Mouse (Mus musculus) subcutaneous adipose tissue, adult 2 months (tissue): ENCODE results near the gene Cckbr. TPM values are rescaled to one million over a fixed set of nuclear protein-coding genes. Genes with fewer than 3 reads are reported as not detected.

ENCODE experiments used
- polyA plus RNA-seq: library from polyadenylated mRNA; depleted of rRNA; stranded (reverse); fragments of >200 nt; gene quantifications from 2 replicates; pipeline ENCODE4 v1.2.3, GENCODE M21; 2012; ENCODE audit warnings: low replicate concordance; rRNA removed

Cckbr gene
- 0.14 TPM in 1 of 2 replicates, not detected in the other for polyA plus RNA-seq

DNA sequence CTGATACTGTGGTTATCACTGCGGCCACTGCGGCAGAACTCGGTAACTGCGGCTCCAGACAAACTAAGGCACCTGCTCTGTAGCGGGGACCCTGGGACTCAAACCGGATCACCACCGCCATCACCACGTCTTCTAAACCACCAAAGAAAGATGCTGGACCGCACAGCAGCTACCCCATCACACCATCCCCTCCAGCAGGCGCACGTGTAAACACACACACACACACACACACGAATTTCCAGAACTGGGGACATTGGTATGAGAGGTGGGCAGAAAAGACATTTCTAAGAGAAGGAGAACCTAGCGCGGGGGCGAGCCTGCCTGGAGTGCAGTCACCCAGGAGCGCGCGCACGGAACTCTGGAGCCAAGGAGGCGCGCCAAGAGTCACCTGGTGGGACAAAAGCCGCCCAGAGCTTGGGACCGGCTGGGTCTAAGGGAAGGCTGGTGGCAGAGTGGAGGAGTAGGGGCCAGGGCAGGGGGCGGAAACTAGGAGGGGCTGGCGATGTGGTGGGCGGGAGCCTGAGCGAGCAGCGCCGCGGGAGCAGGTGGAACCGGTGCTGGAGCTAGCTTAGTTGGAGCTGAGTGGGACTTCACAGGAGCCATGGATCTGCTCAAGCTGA is at the start of gene Cckbr:
Cckbr (plus strand) TSS at position 308 of the 620 bp plus-strand sequence.

DNA sequence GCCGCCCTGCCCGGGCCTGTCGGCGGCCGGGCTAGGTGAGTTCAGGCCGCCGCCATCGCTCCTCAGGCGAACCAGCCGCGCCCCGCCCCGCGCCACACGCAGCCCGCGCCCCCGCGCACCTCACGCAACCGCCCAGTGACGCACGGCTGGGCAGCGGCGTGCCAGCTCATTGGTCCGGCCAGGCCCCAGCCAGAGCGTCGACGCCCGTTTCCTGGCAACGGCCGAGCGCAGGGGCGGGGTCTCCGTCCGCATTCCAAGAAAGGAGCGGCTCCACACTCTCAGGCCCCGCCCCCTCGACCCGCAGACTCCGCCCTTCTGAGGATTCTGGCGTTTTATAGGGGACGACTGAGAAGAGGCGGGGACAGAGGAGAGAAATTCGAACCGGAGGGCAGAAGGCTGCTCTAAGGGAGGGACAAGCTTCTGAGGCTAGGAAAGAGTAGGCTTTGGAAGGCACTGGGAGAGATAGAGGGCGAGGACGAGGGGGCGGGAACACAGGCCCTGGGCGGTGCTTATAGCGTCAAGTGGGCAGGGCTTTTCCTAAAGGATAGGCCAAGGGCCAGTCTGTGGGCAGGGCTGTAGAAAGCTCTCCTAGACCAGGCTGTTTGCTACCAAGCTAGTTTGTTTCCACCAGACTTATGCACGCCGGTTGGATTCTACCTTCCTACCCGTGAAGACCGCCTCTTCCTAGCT is 25.5 kb upstream of the Cckbr start, which contains the start of gene Fam160a2:
Fam160a2 (minus strand) TSS at position 120 of the 690 bp plus-strand sequence.

DNA sequence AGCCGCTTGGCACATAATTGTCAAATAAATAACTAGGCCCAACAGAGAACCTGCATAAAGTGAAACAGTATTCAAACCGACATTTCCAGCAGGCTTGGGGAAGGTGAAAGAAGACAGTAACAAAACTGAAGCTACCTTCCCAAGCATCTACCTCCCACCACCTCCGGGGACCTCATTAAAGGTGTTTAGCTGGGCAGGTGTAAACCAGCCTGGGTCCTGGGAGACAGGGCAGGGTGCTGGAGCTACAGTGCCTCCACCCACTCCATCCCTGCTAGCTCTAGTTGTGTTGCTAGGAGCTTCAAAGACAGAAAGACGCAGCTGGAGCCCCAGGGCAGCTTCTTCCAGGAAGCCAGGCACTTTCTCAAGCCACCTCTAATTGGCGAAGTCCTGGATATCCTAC is 21.3 kb upstream of the Cckbr start, which contains the start of gene Cnga4:
Cnga4 (plus strand) TSS at position 301 of the 400 bp plus-strand sequence.

DNA sequence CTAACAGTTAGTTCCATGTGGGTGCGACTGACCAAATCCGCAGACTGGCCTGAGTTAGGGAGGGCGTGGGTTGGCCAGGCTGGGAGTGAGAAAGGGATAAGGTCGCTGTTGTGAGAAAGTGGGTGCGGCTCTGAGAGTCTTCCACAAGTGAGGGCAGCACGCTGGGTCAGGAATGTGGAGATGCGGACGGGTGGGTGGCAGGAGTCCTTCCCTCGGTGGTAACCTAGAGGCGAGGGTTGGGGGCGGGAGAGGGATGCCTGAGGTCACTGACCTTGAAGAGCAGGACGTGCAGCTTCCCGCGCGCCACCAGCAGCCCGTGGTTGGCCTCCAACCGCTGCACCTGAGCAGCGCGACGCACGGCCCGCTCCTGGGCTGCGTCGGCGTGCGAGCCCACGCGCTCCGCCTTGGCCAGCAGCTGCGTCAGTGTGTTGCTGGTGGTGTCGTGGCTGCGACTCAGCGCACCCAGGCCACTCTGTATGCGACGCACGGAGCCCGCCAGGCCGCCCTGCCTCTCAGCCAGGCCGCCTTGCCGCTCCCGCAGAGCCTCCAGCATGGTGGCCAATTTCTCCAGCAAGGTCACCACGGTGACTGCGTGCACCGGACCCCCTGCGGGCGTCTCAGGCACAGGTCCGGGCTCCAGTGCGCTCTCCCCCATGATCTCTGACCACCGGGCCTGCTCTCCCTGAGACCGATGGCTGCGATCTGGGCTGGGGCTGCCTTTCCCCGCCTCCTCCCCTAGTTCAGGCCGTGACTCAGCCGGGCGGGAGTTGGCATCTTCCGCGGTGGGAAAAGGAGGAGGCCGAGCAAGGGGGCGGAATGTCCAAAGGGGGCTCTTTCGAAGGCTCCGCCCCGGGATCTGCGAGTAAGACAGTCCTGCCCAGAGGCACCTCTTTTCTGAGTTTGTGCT is 56.2 kb downstream of the Cckbr start, which contains the start of gene Cavin3:
Cavin3 (minus strand) TSS at position 796 of the 907 bp plus-strand sequence.

Other genes starting within 250 kb of the Cckbr start
- gene Olfr685, start 239.7 kb upstream of the Cckbr start, polyA plus RNA-seq, result not detected in 2 replicates
- not detected in 2 replicates for gene Olfr686, start 218.2 kb upstream of the Cckbr start, polyA plus RNA-seq
- gene Olfr688, start 137.6 kb upstream of the Cckbr start, polyA plus RNA-seq, result not detected in 2 replicates
- not detected in 2 replicates for gene Olfr689, start 114.6 kb upstream of the Cckbr start, polyA plus RNA-seq
- not detected in 2 replicates for gene Olfr690, start 91.6 kb upstream of the Cckbr start, polyA plus RNA-seq
- gene Olfr691, start 83.5 kb upstream of the Cckbr start, polyA plus RNA-seq, result not detected in 2 replicates
- gene Olfr692, start 57.5 kb upstream of the Cckbr start, polyA plus RNA-seq, result not detected in 2 replicates
- not detected in 2 replicates for gene Gm5901, start 50.7 kb upstream of the Cckbr start, polyA plus RNA-seq
- gene Fam160a2, start 25.7 kb upstream of the Cckbr start, polyA plus RNA-seq, result 45.3 and 75.2 TPM in 2 replicates
- 0.19 and 0.28 TPM in 2 replicates for gene Cnga4, start 21.2 kb upstream of the Cckbr start, polyA plus RNA-seq
- gene Cavin3, start 56.6 kb downstream of the Cckbr start, polyA plus RNA-seq, result 224 and 534 TPM in 2 replicates
- 69.4 and 120 TPM in 2 replicates for gene Smpd1, start 128.6 kb downstream of the Cckbr start, polyA plus RNA-seq
- 23.1 and 46.3 TPM in 2 replicates for gene Apbb1, start 155.9 kb downstream of the Cckbr start, polyA plus RNA-seq
- 1.4 and 2.3 TPM in 2 replicates for gene Hpx, start 174.4 kb downstream of the Cckbr start, polyA plus RNA-seq
- gene Trim3, start 207.8 kb downstream of the Cckbr start, polyA plus RNA-seq, result 69.2 and 93.7 TPM in 2 replicates
- 154 and 177 TPM in 2 replicates for gene Timm10b, start 214.3 kb downstream of the Cckbr start, polyA plus RNA-seq
- 68.0 and 108 TPM in 2 replicates for gene Arfip2, start 214.7 kb downstream of the Cckbr start, polyA plus RNA-seq
- gene Gm45799, start 214.8 kb downstream of the Cckbr start, polyA plus RNA-seq, result 195 and 229 TPM in 2 replicates
- gene Dnhd1, start 225.1 kb downstream of the Cckbr start, polyA plus RNA-seq, result 5.2 and 6.3 TPM in 2 replicates